Comparison of ENCODE assay signal across 8 mouse cellular contexts in genomic region chr4:55531856-55532406, GRCm38 (mm10). TPM values are rescaled to one million over a fixed set of nuclear protein-coding genes. Genes with fewer than 3 reads are reported as not detected.
DNase-seq lines count a peak whose midpoint lies in the region; ATAC-seq and TF ChIP-seq lines count a peak whose summit lies in the region.

No protein-coding gene starts in this region.

- H3K36me3 ChIP-seq in kidney, embryonic 14.5 days (ENCODE audit: control insufficient read depth, insufficient read depth, low read length), result no peaks in the 10 kb centered on the region
- H3K36me3 ChIP-seq in embryonic facial prominence, embryonic 11.5 days (replicated peaks; ENCODE audit: control insufficient read depth, insufficient read depth, low read depth, low read length), result no peaks in the 10 kb centered on the region
- no peaks in the 10 kb centered on the region for H3K36me3 ChIP-seq in intestine, embryonic 15.5 days
- peaks cover 15% of the 10 kb centered on the region for H3K36me3 ChIP-seq in myocyte (ENCODE audit: control insufficient read depth, insufficient read depth)

- H3K4me3 ChIP-seq in kidney, embryonic 14.5 days (ENCODE audit: low read length), result peak overlapping the region; percentile 67
- H3K4me3 ChIP-seq in embryonic facial prominence, embryonic 11.5 days (ENCODE audit: low read depth, low read length), result peak overlapping the region; percentile 67
- peak overlapping the region; percentile 60 for H3K4me3 ChIP-seq in intestine, embryonic 15.5 days (replicated peaks)
- H3K4me3 ChIP-seq in myocyte, result peak overlapping the region; percentile 99

- H3K27me3 ChIP-seq in kidney, embryonic 14.5 days (ENCODE audit: control insufficient read depth, insufficient read depth, low read length), result peaks cover 9% of the 10 kb centered on the region; the same call in 1 of the 2 replicates
- peaks cover 16% of the 10 kb centered on the region for H3K27me3 ChIP-seq in embryonic facial prominence, embryonic 11.5 days (ENCODE audit: control insufficient read depth, insufficient read depth, low read length)
- peaks cover 12% of the 10 kb centered on the region for H3K27me3 ChIP-seq in intestine, embryonic 15.5 days (replicated peaks)
- no peaks in the 10 kb centered on the region for H3K27me3 ChIP-seq in myocyte (ENCODE audit: control insufficient read depth, insufficient read depth, insufficient read length)

- TF ChIP-seq POLR2A in myocyte (IDR thresholded peaks at IDR 0.05; ENCODE audit: insufficient read length, low read depth), result no peak

- peak overlapping the region; percentile 67 for H3K9ac ChIP-seq in kidney, embryonic 14.5 days (ENCODE audit: low read depth, low read length)
- H3K9ac ChIP-seq in embryonic facial prominence, embryonic 11.5 days (replicated peaks; ENCODE audit: low read length), result peak overlapping the region; percentile 60
- peak overlapping the region; percentile 64 for H3K9ac ChIP-seq in intestine, embryonic 15.5 days

- ATAC-seq in kidney, embryonic 14.5 days (ENCODE audit: low FRiP score, low TSS enrichment), result peak; percentile 51
- peak; percentile 36 for ATAC-seq in embryonic facial prominence, embryonic 11.5 days (replicated peaks; ENCODE audit: insufficient number of reproducible peaks, low FRiP score, low TSS enrichment, low read depth)
- peak; percentile 58 for ATAC-seq in intestine, embryonic 15.5 days

- H3K27ac ChIP-seq in kidney, embryonic 14.5 days (ENCODE audit: low read depth, low read length), result no peak overlapping the region
- H3K27ac ChIP-seq in embryonic facial prominence, embryonic 11.5 days (replicated peaks; ENCODE audit: low read depth, low read length), result no peak overlapping the region
- H3K27ac ChIP-seq in intestine, embryonic 15.5 days, result peak overlapping the region; percentile 62; the same call in 1 of the 2 replicates

- peak overlapping the region; percentile 79 for H3ac ChIP-seq in myocyte (ENCODE audit: control insufficient read depth, insufficient read length)

- H3K79me2 ChIP-seq in myocyte (ENCODE audit: control insufficient read depth, insufficient read depth), result peaks cover 32% of the 10 kb centered on the region

- WGBS in kidney, embryonic 14.5 days, result 1% methylated on average over 26 of the region's 42 CpGs
- under 1% methylated on average over 37 of the region's 42 CpGs for WGBS in embryonic facial prominence, embryonic 11.5 days
- WGBS in intestine, embryonic 15.5 days, result 1% methylated on average over 34 of the region's 42 CpGs

- no peaks in the 10 kb centered on the region for H3K9me3 ChIP-seq in kidney, embryonic 14.5 days (ENCODE audit: control insufficient read depth, low read length)
- H3K9me3 ChIP-seq in embryonic facial prominence, embryonic 11.5 days (replicated peaks; ENCODE audit: control insufficient read depth, low read length), result no peaks in the 10 kb centered on the region
- no peaks in the 10 kb centered on the region for H3K9me3 ChIP-seq in intestine, embryonic 15.5 days

- H3K4me2 ChIP-seq in kidney, embryonic 14.5 days (replicated peaks; ENCODE audit: low read depth, low read length), result peak overlapping the region; percentile 91
- peak overlapping the region; percentile 94 for H3K4me2 ChIP-seq in embryonic facial prominence, embryonic 11.5 days (ENCODE audit: low read depth, low read length)
- H3K4me2 ChIP-seq in intestine, embryonic 15.5 days (replicated peaks), result peak overlapping the region; percentile 92
- H3K4me2 ChIP-seq in myocyte (ENCODE audit: low read depth), result peak overlapping the region; percentile 79

- peaks cover 8% of the 10 kb centered on the region; the same call in 1 of the 2 replicates for H3K4me1 ChIP-seq in kidney, embryonic 14.5 days (ENCODE audit: control insufficient read depth, insufficient read depth, low read length)
- H3K4me1 ChIP-seq in embryonic facial prominence, embryonic 11.5 days (ENCODE audit: control insufficient read depth, insufficient read depth, low read length), result 0 out of 2 replicates have a peak, but pooled peaks cover 3% of the 10 kb centered on the region
- peaks cover 14% of the 10 kb centered on the region for H3K4me1 ChIP-seq in intestine, embryonic 15.5 days (replicated peaks)

- DNase-seq in kidney, postnatal 14 days, result no peak
- DNase-seq in embryonic facial prominence, embryonic 11.5 days (ENCODE audit: low spot score), result no peak
- DNase-seq in urinary bladder, postnatal 4 days (ENCODE audit: low spot score in 2 of 2), result no peak
- no peak for DNase-seq in urinary bladder, postnatal 25 days (ENCODE audit: low spot score)
- DNase-seq in cerebellum, adult 8-10 months, result no peak

TF ChIP-seq in myocyte, 11 proteins besides CTCF, POLR2A, EP300 and RAD21:
- TF ChIP-seq MAX (IDR thresholded peaks at IDR 0.05; ENCODE audit: low read depth) (no peak), TCF3 (IDR thresholded peaks at IDR 0.05; ENCODE audit: insufficient read length, low read depth) (no peak), MYOD1 (IDR thresholded peaks at IDR 0.05; ENCODE audit: control insufficient read depth in 1 of 3, insufficient read length in 2 of 3, low read depth in 2 of 3) (peak in 1 of 3 experiments; percentile 27), SRF (IDR thresholded peaks at IDR 0.05; ENCODE audit: control insufficient read depth, insufficient read length, low read depth) (no peak)
TF ChIP-seq in myocyte: peak in this region for 1.

RNA-seq across cellular contexts. Expression of gene Klf4, which starts 0.3 kb away (rescaled TPM):
- polyA plus RNA-seq in kidney, embryonic 14.5 days (2014; fragmentation: Nextera tagmentation; extraction: Ambion mirVana), result 3.8 and 3.9 TPM in 2 replicates
- polyA plus RNA-seq in embryonic facial prominence, embryonic 11.5 days (2014; fragmentation: Nextera tagmentation; extraction: Ambion mirVana), result 5.7 and 6.6 TPM in 2 replicates
- 9.6 and 12.1 TPM in 2 replicates for polyA plus RNA-seq in intestine, embryonic 15.5 days (2015; fragmentation: Nextera tagmentation; extraction: Ambion mirVana)
- 84.3 TPM for polyA plus RNA-seq in myocyte (2012; fragmentation: generic; extraction: Trizol)
